Mouse (Mus musculus) megakaryocyte progenitor cell, adult 5-6 weeks (primary cell): ENCODE results near the gene Iars2. TPM values are rescaled to one million over a fixed set of nuclear protein-coding genes. Genes with fewer than 3 reads are reported as not detected.

Experiments
- ATAC-seq: replicated peaks from 2 replicates; pipeline ENCODE4 v1.8.0; 2016; ENCODE audit warnings: mild to moderate bottlenecking, moderate TSS enrichment, inconsistent platforms; ENCODE audit not compliant: poor library complexity
- total RNA-seq, 2 experiments: library from RNA; stranded (forward) in 1 of 2; stranded (reverse) in 1 of 2; fragments of 157-497, 149-512 nt in 1 of 2; fragments of 200-1000 nt in 1 of 2; gene quantifications; 2 replicates each; pipeline versions ENCODE4 v1.2.3 to v1.2.4; 2015 to 2017

The Iars2 gene
- total RNA-seq (2015), result 48.1 and 63.6 TPM in 2 replicates
- total RNA-seq (2017), result 42.8 and 46.3 TPM in 2 replicates

- ATAC-seq, result peak; percentile 70
These were observed at the start of gene Iars2 for GRCm38 (mm10) chr1:185328721-185329610. TSS of gene Iars2 (minus strand) at chr1:185329396.

GRCm38 (mm10) chr1:185377429-185377828 is 48.2 kb upstream of the Iars2 start:
- no peak for ATAC-seq

GRCm38 (mm10) chr1:185376390-185376789 is 47.2 kb upstream of the Iars2 start:
- peak; percentile 64 for ATAC-seq

- ATAC-seq, result no peak
These were observed 40.8 kb upstream of the Iars2 start for GRCm38 (mm10) chr1:185369979-185370378.

- ATAC-seq, result no peak
These were observed 38.2 kb upstream of the Iars2 start for GRCm38 (mm10) chr1:185367383-185367782.

- ATAC-seq, result no peak
These were observed 35.0 kb upstream of the Iars2 start for GRCm38 (mm10) chr1:185364183-185364540.

- ATAC-seq, result peak; percentile 60
These were observed 34.5 kb upstream of the Iars2 start for GRCm38 (mm10) chr1:185363526-185364182.

- peak; percentile 89 for ATAC-seq
These were observed 33.7 kb upstream of the Iars2 start, which contains the start of gene Eprs for GRCm38 (mm10) chr1:185362677-185363520. TSS of gene Eprs (plus strand) at chr1:185363044.

GRCm38 (mm10) chr1:185358211-185358610 is 29.0 kb upstream of the Iars2 start:
- ATAC-seq, result no peak

GRCm38 (mm10) chr1:185356246-185356645 is 27.1 kb upstream of the Iars2 start:
- ATAC-seq, result no peak

GRCm38 (mm10) chr1:185354731-185355130 is 25.5 kb upstream of the Iars2 start:
- no peak for ATAC-seq

GRCm38 (mm10) chr1:185353351-185353750 is 24.2 kb upstream of the Iars2 start:
- ATAC-seq, result no peak

- peak; percentile 88 for ATAC-seq
These were observed 23.0 kb upstream of the Iars2 start for GRCm38 (mm10) chr1:185352151-185352550.

- no peak for ATAC-seq
These were observed 21.4 kb upstream of the Iars2 start for GRCm38 (mm10) chr1:185350611-185351010.

GRCm38 (mm10) chr1:185349741-185350140 is 20.5 kb upstream of the Iars2 start:
- no peak for ATAC-seq

- peak; percentile 82 for ATAC-seq
These were observed 17.0 kb upstream of the Iars2 start for GRCm38 (mm10) chr1:185346188-185346587.

- ATAC-seq, result peak; percentile 75
These were observed 14.2 kb upstream of the Iars2 start for GRCm38 (mm10) chr1:185343422-185343821.

GRCm38 (mm10) chr1:185342441-185342840 is 13.2 kb upstream of the Iars2 start:
- ATAC-seq, result no peak

GRCm38 (mm10) chr1:185336535-185336934 is 7.3 kb upstream of the Iars2 start:
- ATAC-seq, result no peak

- ATAC-seq, result no peak
These were observed 6.1 kb upstream of the Iars2 start for GRCm38 (mm10) chr1:185335231-185335765.

GRCm38 (mm10) chr1:185334136-185334535 is 4.9 kb upstream of the Iars2 start:
- no peak for ATAC-seq
